In genomic region chr3:51278433-51278832, GRCm38 (mm10) we compare ENCODE assay signal across 14 mouse cellular contexts. TPM values are rescaled to one million over a fixed set of nuclear protein-coding genes. Genes with fewer than 3 reads are reported as not detected.
DNase-seq lines count a peak whose midpoint lies in the region; ATAC-seq and TF ChIP-seq lines count a peak whose summit lies in the region.
"Had no signal": no experiment of that assay in that cellular context is flagged by ENCODE, and none has a peak within 500 bp of the region (broad histone marks: within the 10 kb centered on the region; RNA-seq: fewer than 3 reads in every experiment).

No protein-coding gene starts in this region.

- 78% methylated on average over 4 of the region's 4 CpGs for WGBS in forebrain, embryonic 10.5 days
- 79% methylated on average over 4 of the region's 4 CpGs for WGBS in forebrain, embryonic 13.5 days
- WGBS in liver, adult 2 months, result 34% methylated on average over 4 of the region's 4 CpGs
- WGBS in limb, embryonic 14.5 days, result 66% methylated on average over 4 of the region's 4 CpGs
- WGBS in stomach, embryonic 15.5 days, result 63% methylated on average over 4 of the region's 4 CpGs

- H3K4me1 ChIP-seq in forebrain, embryonic 10.5 days, result peaks cover 30% of the 10 kb centered on the region
- H3K4me1 ChIP-seq in forebrain, embryonic 13.5 days, result peaks cover 23% of the 10 kb centered on the region
- H3K4me1 ChIP-seq in liver, adult 2 months (ENCODE audit: control insufficient read depth, insufficient read depth, low read length), result peaks cover 3% of the 10 kb centered on the region; the same call in 1 of the 2 replicates
- peaks cover 9% of the 10 kb centered on the region for H3K4me1 ChIP-seq in limb, embryonic 14.5 days (ENCODE audit: control insufficient read depth, insufficient read depth, low read length)
- H3K4me1 ChIP-seq in stomach, embryonic 15.5 days, result peaks cover 9% of the 10 kb centered on the region

- no peaks in the 10 kb centered on the region for H3K27me3 ChIP-seq in forebrain, embryonic 10.5 days (ENCODE audit: poor library complexity, severe bottlenecking)
- H3K27me3 ChIP-seq in forebrain, embryonic 13.5 days, result no peaks in the 10 kb centered on the region
- no peaks in the 10 kb centered on the region for H3K27me3 ChIP-seq in liver, adult 2 months (ENCODE audit: control insufficient read depth, insufficient read depth, low read length)
- no peaks in the 10 kb centered on the region for H3K27me3 ChIP-seq in limb, embryonic 14.5 days (ENCODE audit: control insufficient read depth, insufficient read depth, low read length)
- no peaks in the 10 kb centered on the region for H3K27me3 ChIP-seq in stomach, embryonic 15.5 days (replicated peaks)
- H3K27me3 ChIP-seq: embryonic facial prominence, embryonic 12.5 days; forebrain, embryonic 12.5 days had no signal

- TF ChIP-seq CTCF in liver, adult 2 months (IDR thresholded peaks at IDR 0.05; ENCODE audit: low read depth, low read length), result no peak

- no peak for TF ChIP-seq POLR2A in liver, adult 2 months (IDR thresholded peaks at IDR 0.05; ENCODE audit: extremely low read depth, insufficient read depth, low read length)
- TF ChIP-seq POLR2A in limb, embryonic 14.5 days (IDR thresholded peaks at IDR 0.05; ENCODE audit: borderline replicate concordance, extremely low read depth, insufficient read depth, insufficient read length), result no peak

- no peak overlapping the region for H3K9ac ChIP-seq in forebrain, embryonic 13.5 days
- H3K9ac ChIP-seq in liver, adult 2 months (ENCODE audit: low read depth, low read length), result no peak overlapping the region
- no peak overlapping the region for H3K9ac ChIP-seq in limb, embryonic 14.5 days (ENCODE audit: low read depth, low read length, severe bottlenecking)
- H3K9ac ChIP-seq in stomach, embryonic 15.5 days, result no peak overlapping the region

- peaks cover under 1% of the 10 kb centered on the region; the same call in 1 of the 2 replicates for H3K36me3 ChIP-seq in forebrain, embryonic 10.5 days (replicated peaks)
- H3K36me3 ChIP-seq in forebrain, embryonic 13.5 days (ENCODE audit: poor library complexity, severe bottlenecking), result no peaks in the 10 kb centered on the region
- no peaks in the 10 kb centered on the region for H3K36me3 ChIP-seq in liver, adult 2 months (ENCODE audit: control insufficient read depth, insufficient read depth, low read length)
- H3K36me3 ChIP-seq in limb, embryonic 14.5 days (ENCODE audit: control insufficient read depth, insufficient read depth, low read length), result no peaks in the 10 kb centered on the region
- H3K36me3 ChIP-seq in stomach, embryonic 15.5 days, result no peaks in the 10 kb centered on the region
- H3K36me3 ChIP-seq: embryonic facial prominence, embryonic 12.5 days; forebrain, embryonic 12.5 days had no signal

- H3K27ac ChIP-seq in forebrain, embryonic 10.5 days, result no peak overlapping the region
- no peak overlapping the region for H3K27ac ChIP-seq in forebrain, embryonic 13.5 days
- H3K27ac ChIP-seq in liver, adult 2 months (replicated peaks; ENCODE audit: insufficient read depth, low read depth, low read length), result no peak overlapping the region
- H3K27ac ChIP-seq in limb, embryonic 14.5 days (replicated peaks; ENCODE audit: low read depth, low read length), result no peak overlapping the region
- H3K27ac ChIP-seq in stomach, embryonic 15.5 days, result no peak overlapping the region

- ATAC-seq in forebrain, embryonic 13.5 days, result no peak
- ATAC-seq in limb, embryonic 14.5 days (ENCODE audit: low FRiP score, low read depth), result no peak
- no peak for ATAC-seq in stomach, embryonic 15.5 days (ENCODE audit: insufficient read depth, low FRiP score, low read depth)

- no peak overlapping the region for H3K4me2 ChIP-seq in forebrain, embryonic 13.5 days
- no peak overlapping the region for H3K4me2 ChIP-seq in limb, embryonic 14.5 days (replicated peaks; ENCODE audit: low read depth, low read length, severe bottlenecking)
- peak overlapping the region; percentile 10; the same call in 1 of the 2 replicates for H3K4me2 ChIP-seq in stomach, embryonic 15.5 days

- H3K4me3 ChIP-seq in forebrain, embryonic 10.5 days, result peak overlapping the region; percentile 99; the same call in 1 of the 2 replicates
- H3K4me3 ChIP-seq in forebrain, embryonic 13.5 days, result no peak overlapping the region
- no peak overlapping the region for H3K4me3 ChIP-seq in liver, adult 2 months (ENCODE audit: insufficient read depth, low read depth, low read length)
- peak overlapping the region; percentile 98; the same call in 1 of the 2 replicates for H3K4me3 ChIP-seq in limb, embryonic 14.5 days (replicated peaks; ENCODE audit: low read length)
- H3K4me3 ChIP-seq in stomach, embryonic 15.5 days (replicated peaks), result no peak overlapping the region

- H3K9me3 ChIP-seq in forebrain, embryonic 10.5 days, result no peaks in the 10 kb centered on the region
- no peaks in the 10 kb centered on the region for H3K9me3 ChIP-seq in forebrain, embryonic 13.5 days (replicated peaks)
- no peaks in the 10 kb centered on the region for H3K9me3 ChIP-seq in limb, embryonic 14.5 days (ENCODE audit: control insufficient read depth, low read length)
- no peaks in the 10 kb centered on the region for H3K9me3 ChIP-seq in stomach, embryonic 15.5 days
- H3K9me3 ChIP-seq: embryonic facial prominence, embryonic 12.5 days; forebrain, embryonic 12.5 days had no signal

- DNase-seq in forebrain, embryonic 10.5 days (ENCODE audit: extremely low spot score, low spot score), result no peak
- peak; percentile 54 for DNase-seq in liver, adult 2 months (ENCODE audit: extremely low read depth, low read depth, low spot score)
- DNase-seq in liver, result no peak
- no peak for DNase-seq in limb, embryonic 14.5 days (ENCODE audit: low spot score)
- DNase-seq in cerebellum, adult 9-10 months, result no peak
- no peak for DNase-seq in embryo, embryonic 10.5 days (ENCODE audit: low spot score)
- DNase-seq: cerebellum, postnatal 36 days; heart, adult 2 months; kidney, adult 11 months; lung, postnatal 10 days had no signal

- peaks cover 10% of the 10 kb centered on the region for H3K79me2 ChIP-seq in liver, adult 2 months (ENCODE audit: control insufficient read depth, insufficient read depth, low read length)

RNA-seq across cellular contexts. Expression of gene Noct, which starts 54.2 kb away (rescaled TPM):
- 11.2 and 11.3 TPM in 2 replicates for polyA plus RNA-seq in forebrain, embryonic 10.5 days (2016; fragmentation: Nextera tagmentation; extraction: Ambion mirVana)
- 13.4 and 13.9 TPM in 2 replicates for polyA plus RNA-seq in forebrain, embryonic 13.5 days (2015; fragmentation: Nextera tagmentation; extraction: Ambion mirVana)
- 12.0 and 12.1 TPM in 2 replicates for total RNA-seq in liver, adult 2 months (2014; rRNA removed)
- 9.8 and 12.5 TPM in 2 replicates for polyA plus RNA-seq in liver, adult 2 months (2012; rRNA removed)
- 18.0 and 23.3 TPM in 2 replicates for polyA plus RNA-seq in limb, embryonic 14.5 days (2012; rRNA removed)
- polyA plus RNA-seq in limb, embryonic 14.5 days (2014; fragmentation: Nextera tagmentation; extraction: Ambion mirVana), result 10.0 and 11.7 TPM in 2 replicates
- polyA plus RNA-seq in stomach, embryonic 15.5 days (2015; fragmentation: Nextera tagmentation; extraction: Ambion mirVana), result 8.5 and 9.3 TPM in 2 replicates

Comparison
In these comparisons a context has a peak if more than half of its experiments do, and no peak if none do; other contexts are left out.
1. H3K4me3 ChIP-seq: peak in forebrain, embryonic 10.5 days (single experiment) and limb, embryonic 14.5 days (single experiment); none in forebrain, embryonic 13.5 days (single experiment), liver, adult 2 months (single experiment) and stomach, embryonic 15.5 days (single experiment).